Mouse (Mus musculus) kidney, embryonic 15.5 days (tissue): ENCODE data around the gene Ppp3ca. TPM values are rescaled to one million over a fixed set of nuclear protein-coding genes. Genes with fewer than 3 reads are reported as not detected.
A peak's percentile ranks its signal among the peaks of the same experiment; 100 is the strongest.

Experiments
- ATAC-seq: fragments of 200-750 bp; cut with Nextera tagmentation; replicated peaks from 2 replicates; pipeline ENCODE4 v1.8.0; 2017; ENCODE audit warnings: moderate TSS enrichment; ENCODE audit not compliant: low FRiP score
- H3K27ac ChIP-seq: fragments of 300-500 bp; sonication (generic); 2 replicates; pipeline ENCODE4 v1.5.1; 2015; ENCODE audit warnings: mild to moderate bottlenecking, inconsistent platforms
- H3K27me3 ChIP-seq: fragments of 300-500 bp; sonication (generic); 2 replicates; pipeline ENCODE4 v1.6.1; 2015; ENCODE audit warnings: inconsistent platforms
- H3K36me3 ChIP-seq: fragments of 300-500 bp; sonication (generic); 2 replicates; pipeline ENCODE4 v1.6.1; 2015; ENCODE audit warnings: inconsistent platforms
- H3K4me1 ChIP-seq: fragments of 300-500 bp; sonication (generic); 2 replicates; pipeline ENCODE4 v1.6.1; 2015; ENCODE audit warnings: inconsistent platforms
- H3K4me2 ChIP-seq: fragments of 300-500 bp; sonication (generic); 2 replicates; pipeline ENCODE4 v1.6.1; 2015; ENCODE audit warnings: moderate library complexity, mild to moderate bottlenecking, inconsistent platforms
- H3K4me3 ChIP-seq: fragments of 300-500 bp; sonication (generic); replicated peaks from 2 replicates; pipeline ENCODE4 v1.5.1; 2015; ENCODE audit warnings: mild to moderate bottlenecking, inconsistent platforms
- H3K9ac ChIP-seq: fragments of 300-500 bp; sonication (generic); 2 replicates; pipeline ENCODE4 v1.6.1; 2015; ENCODE audit warnings: mild to moderate bottlenecking, inconsistent platforms
- H3K9me3 ChIP-seq: fragments of 300-500 bp; sonication (generic); replicated peaks from 2 replicates; pipeline ENCODE4 v1.6.1; 2016; ENCODE audit warnings: inconsistent platforms
- WGBS: fragments of 180-500 bp; shearing (Covaris S2); methylation state at CpG from one replicate; pipeline ENCODE4 v1.1.7; 2015; ENCODE audit warnings: mixed read lengths; 5-methylcytosine and 5-hydroxymethylcytosine counted together
- polyA plus RNA-seq: library from polyadenylated mRNA; unstranded; fragments of >200 nt; fragmentation: Nextera tagmentation; extraction: Ambion mirVana; gene quantifications from 2 replicates; pipeline ENCODE4 v1.2.1, GENCODE M21; 2015

The Ppp3ca gene
- polyA plus RNA-seq, 1 experiment from 2014 or later, result 64.0 TPM

DNA sequence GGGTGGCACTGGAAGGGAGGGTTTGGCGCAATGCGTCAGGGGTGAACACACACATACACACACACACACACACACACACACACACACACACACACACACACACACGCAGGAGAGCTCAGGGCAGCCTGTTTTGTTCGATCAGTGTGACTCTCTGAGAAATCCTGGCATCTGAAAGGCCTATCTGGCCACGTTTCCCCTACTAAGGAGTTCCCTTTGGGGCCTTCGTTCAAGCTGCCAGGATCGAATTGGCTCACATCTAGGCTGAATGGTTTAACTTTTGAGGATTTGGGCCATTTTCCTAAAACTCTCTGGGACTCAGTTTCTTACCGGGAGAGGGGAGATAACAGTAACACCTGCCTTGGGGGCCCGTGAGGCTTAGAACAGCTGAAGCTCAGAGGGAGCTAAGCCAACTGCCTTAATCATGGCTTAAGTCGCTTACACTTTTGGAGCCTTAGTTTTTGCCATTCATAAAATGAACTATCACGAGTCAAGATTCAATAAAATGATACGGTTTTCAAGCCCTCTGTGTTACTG is 160.8 kb downstream of the Ppp3ca start:
- Histone ChIP-seq H3K27me3 (no peaks in the 10 kb centered on the region), H3K9ac (no peak overlapping the region)

DNA sequence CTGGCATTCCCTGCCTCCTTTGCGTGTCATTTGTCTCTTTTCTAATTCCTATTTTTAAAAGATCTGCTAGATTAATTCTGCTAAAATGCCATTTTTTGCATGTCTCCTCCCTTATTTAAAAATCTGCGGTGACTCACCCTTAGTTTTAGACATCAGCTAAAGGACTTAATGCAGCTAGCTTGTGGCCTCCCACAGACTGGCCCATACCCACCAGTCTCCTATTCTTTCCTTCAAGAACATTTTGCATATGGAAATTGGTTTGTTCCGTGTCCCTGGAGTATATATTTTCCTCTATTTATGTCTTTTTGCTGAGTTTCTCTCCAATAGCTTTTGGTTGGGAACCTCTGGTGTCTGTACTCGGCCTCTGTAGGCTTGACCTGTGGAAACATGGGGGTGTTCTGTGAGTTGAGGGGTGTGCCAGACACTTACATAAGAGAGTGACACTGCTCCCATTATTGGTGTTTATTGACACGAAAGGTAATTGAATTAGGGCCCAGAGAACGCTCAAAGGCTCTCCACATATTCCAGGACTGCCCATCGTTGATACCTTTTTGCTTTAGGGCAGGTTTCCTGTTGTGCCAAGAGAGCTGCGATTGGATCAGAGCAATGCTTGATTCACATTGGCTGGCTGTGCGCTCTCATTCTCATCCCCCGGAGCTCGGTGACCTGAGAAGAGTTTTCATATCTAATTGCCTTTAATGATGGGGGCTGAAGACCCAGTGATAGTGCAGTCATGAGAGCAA is 163.2 kb downstream of the Ppp3ca start:
- Histone ChIP-seq H3K9ac (no peak overlapping the region), H3K9me3 (no peaks in the 10 kb centered on the region), H3K27me3 (no peaks in the 10 kb centered on the region), H3K4me2 (peak overlapping the region; percentile 47), H3K36me3 (no peaks in the 10 kb centered on the region), H3K4me1 (peaks cover 44% of the 10 kb centered on the region), H3K27ac (peak overlapping the region; percentile 73; the same call in 1 of the 2 replicates), H3K4me3 (0 out of 2 replicates have a peak overlapping the region, but pooled peaks have one; percentile 2)
- no peak for ATAC-seq
- 40% methylated on average over 11 of the region's 11 CpGs for WGBS

More for the DNA sequence above, 160.8 kb downstream of the Ppp3ca start:
- Histone ChIP-seq H3K4me2 (no peak overlapping the region), H3K9me3 (no peaks in the 10 kb centered on the region), H3K4me3 (no peak overlapping the region), H3K27ac (no peak overlapping the region), H3K4me1 (peaks cover 36% of the 10 kb centered on the region), H3K36me3 (no peaks in the 10 kb centered on the region)
- no peak for ATAC-seq
- WGBS, result 85% methylated on average over 12 of the region's 12 CpGs

DNA sequence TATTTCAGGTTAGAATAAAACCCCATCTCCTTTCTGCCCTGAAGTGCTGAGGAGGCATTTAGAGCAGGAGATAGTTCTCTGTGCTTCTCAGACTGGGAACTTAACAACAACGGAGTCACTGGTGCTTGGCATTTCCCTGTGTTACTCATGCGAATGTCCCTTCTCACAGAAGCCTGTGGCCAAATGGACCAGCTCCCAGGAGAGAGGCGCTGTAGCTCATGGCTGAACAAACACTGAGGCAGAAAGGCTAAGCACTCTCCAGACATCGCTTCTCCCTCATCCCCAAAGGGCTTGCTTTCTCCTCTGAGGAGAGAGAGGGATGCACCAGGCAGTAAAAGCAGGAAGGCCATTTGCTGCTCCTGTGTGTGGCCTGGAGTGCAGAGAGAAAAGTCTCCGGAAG is 164.0 kb downstream of the Ppp3ca start:
- H3K27ac ChIP-seq, result peak overlapping the region; percentile 73
- WGBS, result 4% methylated on average over 5 of the region's 5 CpGs

DNA sequence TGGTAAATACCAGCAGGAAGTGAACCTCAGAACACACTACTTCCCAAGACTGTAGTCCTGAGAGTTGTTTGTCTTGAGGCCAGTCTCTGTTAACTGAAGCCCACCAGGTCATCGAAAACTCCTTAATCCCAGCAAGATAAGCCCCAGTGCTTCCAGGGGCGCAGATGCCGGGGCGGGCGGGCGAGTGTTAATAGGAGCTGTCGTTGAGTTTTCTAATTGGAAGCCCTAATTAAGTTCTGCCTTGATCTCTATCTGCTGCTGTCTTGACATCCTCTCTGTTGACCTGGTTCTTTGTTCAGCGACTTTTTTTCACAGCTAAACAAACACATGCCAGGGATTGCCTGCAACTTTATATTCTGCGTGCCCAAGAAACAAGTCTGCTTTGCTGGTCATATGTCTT is 165.9 kb downstream of the Ppp3ca start:
- Histone ChIP-seq H3K9me3 (no peaks in the 10 kb centered on the region), H3K4me2 (no peak overlapping the region), H3K4me1 (peaks cover 44% of the 10 kb centered on the region), H3K36me3 (no peaks in the 10 kb centered on the region), H3K9ac (no peak overlapping the region), H3K27me3 (no peaks in the 10 kb centered on the region), H3K27ac (0 out of 2 replicates have a peak overlapping the region, but pooled peaks have one; percentile 32), H3K4me3 (no peak overlapping the region)
- peak; percentile 57 for ATAC-seq
- WGBS, result 39% methylated on average over 9 of the region's 9 CpGs

More for the DNA sequence above, 164.0 kb downstream of the Ppp3ca start:
- Histone ChIP-seq H3K4me1 (peaks cover 44% of the 10 kb centered on the region), H3K36me3 (no peaks in the 10 kb centered on the region), H3K4me3 (0 out of 2 replicates have a peak overlapping the region, but pooled peaks have one; percentile 2), H3K27me3 (no peaks in the 10 kb centered on the region), H3K9ac (no peak overlapping the region), H3K9me3 (no peaks in the 10 kb centered on the region), H3K4me2 (peak overlapping the region; percentile 47)
- ATAC-seq, result peak; percentile 79

DNA sequence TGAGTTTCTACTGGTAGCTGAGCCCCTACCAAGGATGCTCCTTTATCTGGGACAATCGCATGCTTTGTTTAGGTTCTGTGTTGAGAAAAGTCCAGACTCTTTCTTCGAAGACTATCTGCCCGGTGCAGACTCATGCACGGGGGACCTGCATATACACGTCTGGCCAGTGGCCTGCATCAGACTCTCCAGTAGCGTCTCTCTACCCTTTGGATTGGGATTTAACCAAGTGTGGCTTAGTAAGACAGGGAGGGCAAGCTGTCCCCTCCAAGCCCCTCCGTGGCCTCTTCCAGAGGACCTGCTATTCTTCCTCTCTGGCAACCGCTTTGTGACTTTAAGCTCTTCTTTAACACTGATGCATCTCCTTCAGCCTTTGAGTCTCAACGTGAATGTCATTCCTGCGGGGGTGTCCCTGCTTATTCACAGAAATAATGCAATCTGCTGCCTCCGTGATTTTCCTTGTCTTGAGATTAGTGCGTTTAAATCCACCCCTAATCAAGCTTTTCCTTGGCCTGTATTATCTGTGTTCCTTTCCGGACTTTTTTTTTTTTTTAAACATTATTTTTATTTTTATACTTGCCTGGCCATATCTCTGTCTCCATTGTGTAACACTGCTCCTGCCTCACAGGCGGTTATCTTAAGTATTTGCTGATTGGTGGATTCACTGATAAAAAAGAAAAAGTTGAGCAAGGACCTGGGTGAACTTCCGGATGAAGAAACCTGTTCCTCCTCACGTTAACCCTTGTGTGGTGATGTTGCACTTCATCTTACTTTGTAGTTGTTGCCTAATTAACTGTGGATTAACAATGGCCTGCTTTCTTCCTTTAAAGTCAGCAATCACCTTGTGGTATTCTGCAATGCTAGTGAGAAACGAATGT is 166.6 kb downstream of the Ppp3ca start:
- no peak overlapping the region for H3K4me2 ChIP-seq
- H3K9me3 ChIP-seq, result no peaks in the 10 kb centered on the region
- no peak overlapping the region for H3K4me3 ChIP-seq
- 0 out of 2 replicates have a peak overlapping the region, but pooled peaks have one; percentile 32 for H3K27ac ChIP-seq
- no peaks in the 10 kb centered on the region for H3K27me3 ChIP-seq
- no peak overlapping the region for H3K9ac ChIP-seq
- ATAC-seq, result 0 out of 2 replicates have a peak, but pooled peaks have one; percentile 24
- H3K36me3 ChIP-seq, result no peaks in the 10 kb centered on the region
- 61% methylated on average over 17 of the region's 17 CpGs for WGBS
- H3K4me1 ChIP-seq, result peaks cover 41% of the 10 kb centered on the region

DNA sequence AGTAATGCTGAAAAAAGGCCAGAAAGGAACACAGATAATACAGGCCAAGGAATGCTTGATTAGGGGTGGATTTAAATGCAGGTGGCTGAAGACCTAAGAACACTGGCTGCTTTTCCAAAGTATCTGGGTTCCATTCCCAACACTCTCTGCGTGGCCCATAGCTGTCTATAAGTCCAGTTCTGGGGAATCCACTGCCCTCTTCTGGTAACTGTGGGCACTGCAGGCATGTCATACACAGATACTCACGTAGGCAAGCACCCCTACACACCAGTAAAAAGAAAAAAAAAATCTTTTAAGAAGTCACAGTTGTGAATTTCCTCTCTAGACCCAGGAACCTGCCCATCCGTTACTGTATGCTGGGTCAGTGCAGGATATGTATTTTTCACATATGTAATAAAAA is 167.7 kb downstream of the Ppp3ca start:
- ATAC-seq, result no peak
- no peak overlapping the region for H3K9ac ChIP-seq
- no peaks in the 10 kb centered on the region for H3K36me3 ChIP-seq
- no peak overlapping the region for H3K4me3 ChIP-seq
- no peaks in the 10 kb centered on the region for H3K9me3 ChIP-seq
- 89% methylated on average over 3 of the region's 3 CpGs for WGBS
- no peak overlapping the region for H3K27ac ChIP-seq
- H3K4me1 ChIP-seq, result peaks cover 37% of the 10 kb centered on the region
- no peaks in the 10 kb centered on the region for H3K27me3 ChIP-seq
- H3K4me2 ChIP-seq, result no peak overlapping the region

DNA sequence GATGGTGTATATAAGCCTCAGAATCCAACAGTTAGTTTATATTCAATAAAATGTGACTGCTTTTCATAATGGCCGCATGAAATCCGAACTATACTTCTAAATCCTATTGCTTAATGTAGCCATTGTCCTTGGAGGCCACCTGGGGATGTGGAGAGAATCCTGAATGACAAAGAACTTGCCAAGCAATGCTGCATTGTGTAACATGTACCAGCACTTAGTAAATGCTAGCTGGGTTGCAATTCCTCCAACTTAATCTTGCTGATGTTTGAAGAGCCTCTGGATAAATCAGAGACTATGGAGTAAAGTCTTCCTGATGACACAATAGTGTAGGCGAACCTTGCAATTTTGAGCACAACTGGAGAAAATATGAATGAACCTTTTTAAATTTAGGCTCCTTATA is 171.4 kb downstream of the Ppp3ca start:
- no peak overlapping the region for H3K4me3 ChIP-seq
- 88% methylated on average over 3 of the region's 3 CpGs for WGBS

DNA sequence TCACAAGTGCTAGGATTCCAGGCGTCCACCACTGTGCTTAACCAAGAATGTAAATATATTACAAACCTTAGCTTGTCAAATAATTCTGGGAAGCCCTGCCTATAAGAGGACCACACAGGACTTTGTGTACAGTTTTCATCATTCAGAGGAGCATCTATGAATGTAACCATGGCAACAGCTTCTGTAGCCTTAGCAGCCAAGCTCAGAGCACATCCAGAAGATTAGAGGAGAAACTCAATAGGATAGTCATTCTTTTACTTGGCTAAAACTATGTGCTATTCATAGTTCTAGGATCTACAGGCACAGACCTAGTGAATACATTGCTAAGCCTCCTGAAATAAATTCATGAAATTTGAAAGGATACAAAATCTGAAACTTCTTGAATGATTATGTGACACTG is 172.5 kb downstream of the Ppp3ca start:
- Histone ChIP-seq H3K27ac (no peak overlapping the region), H3K9ac (no peak overlapping the region), H3K4me2 (no peak overlapping the region), H3K4me3 (no peak overlapping the region), H3K27me3 (no peaks in the 10 kb centered on the region), H3K4me1 (no peaks in the 10 kb centered on the region), H3K36me3 (no peaks in the 10 kb centered on the region), H3K9me3 (no peaks in the 10 kb centered on the region)
- ATAC-seq, result no peak
- 93% methylated on average over 1 of the region's 1 CpGs for WGBS

More for the DNA sequence above, 171.4 kb downstream of the Ppp3ca start:
- Histone ChIP-seq H3K9me3 (no peaks in the 10 kb centered on the region), H3K9ac (no peak overlapping the region), H3K27me3 (no peaks in the 10 kb centered on the region), H3K36me3 (no peaks in the 10 kb centered on the region), H3K4me2 (no peak overlapping the region), H3K27ac (no peak overlapping the region), H3K4me1 (peaks cover 3% of the 10 kb centered on the region)
- no peak for ATAC-seq

DNA sequence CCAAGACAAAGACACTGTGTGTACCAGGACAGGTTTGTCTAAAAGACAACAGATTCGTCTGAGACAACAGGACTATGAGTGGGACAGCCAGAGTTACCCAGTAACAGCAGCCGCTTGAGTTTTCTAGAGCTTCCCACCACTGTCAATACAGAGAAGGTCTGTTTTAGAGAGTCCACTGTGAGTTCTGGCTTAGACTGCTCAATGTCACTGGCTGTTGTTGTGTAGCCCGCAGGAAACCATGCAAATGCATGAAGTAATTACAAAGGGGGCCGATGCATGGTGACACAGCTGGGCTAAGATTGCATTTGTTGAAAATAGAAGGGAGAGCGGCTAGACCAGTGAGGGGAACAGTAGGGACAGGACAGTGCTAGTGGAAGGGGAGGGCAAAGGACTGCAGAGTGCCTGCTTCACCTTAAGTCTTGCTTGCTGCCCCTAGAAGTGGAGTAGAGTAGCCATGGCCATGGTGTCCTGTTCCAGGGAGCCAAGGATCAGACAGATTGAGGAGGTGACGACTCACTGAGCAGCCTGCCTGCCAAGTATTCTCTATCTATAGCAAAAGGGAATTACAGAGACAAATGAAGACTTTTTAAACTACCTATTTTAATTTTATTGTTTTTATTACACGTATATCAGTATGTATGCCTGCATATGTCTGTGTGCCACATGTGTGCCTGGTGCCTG is 174.0 kb downstream of the Ppp3ca start:
- Histone ChIP-seq H3K36me3 (no peaks in the 10 kb centered on the region), H3K27ac (no peak overlapping the region), H3K27me3 (no peaks in the 10 kb centered on the region), H3K9me3 (no peaks in the 10 kb centered on the region), H3K9ac (no peak overlapping the region), H3K4me1 (no peaks in the 10 kb centered on the region), H3K4me3 (no peak overlapping the region), H3K4me2 (no peak overlapping the region)
- no peak for ATAC-seq
- 85% methylated on average over 7 of the region's 7 CpGs for WGBS

DNA sequence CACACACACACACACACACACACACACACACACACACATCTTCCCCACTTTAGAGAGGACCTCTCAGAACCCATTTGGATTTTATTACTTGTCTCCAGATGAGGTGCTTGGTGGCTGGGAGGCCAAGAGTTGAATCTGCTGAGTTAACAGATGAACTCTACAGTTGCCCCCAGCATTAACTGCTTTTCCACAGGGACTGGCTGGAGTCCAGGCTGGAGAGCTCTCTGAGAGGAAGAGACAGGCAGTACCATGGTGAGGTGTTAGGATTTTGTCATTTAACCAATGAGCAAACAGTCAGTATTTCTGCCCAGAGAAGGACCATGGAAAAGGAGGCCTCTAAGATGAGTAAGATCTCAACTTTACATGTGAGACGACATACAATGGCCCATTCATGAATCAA is 179.1 kb downstream of the Ppp3ca start:
- ATAC-seq, result no peak
- H3K9ac ChIP-seq, result no peak overlapping the region
- no peaks in the 10 kb centered on the region for H3K36me3 ChIP-seq
- no peak overlapping the region for H3K27ac ChIP-seq
- no peak overlapping the region for H3K4me2 ChIP-seq
- no peaks in the 10 kb centered on the region for H3K4me1 ChIP-seq
- H3K27me3 ChIP-seq, result no peaks in the 10 kb centered on the region
- WGBS, result 97% methylated on average over 1 of the region's 1 CpGs
- no peaks in the 10 kb centered on the region for H3K9me3 ChIP-seq
- H3K4me3 ChIP-seq, result no peak overlapping the region

DNA sequence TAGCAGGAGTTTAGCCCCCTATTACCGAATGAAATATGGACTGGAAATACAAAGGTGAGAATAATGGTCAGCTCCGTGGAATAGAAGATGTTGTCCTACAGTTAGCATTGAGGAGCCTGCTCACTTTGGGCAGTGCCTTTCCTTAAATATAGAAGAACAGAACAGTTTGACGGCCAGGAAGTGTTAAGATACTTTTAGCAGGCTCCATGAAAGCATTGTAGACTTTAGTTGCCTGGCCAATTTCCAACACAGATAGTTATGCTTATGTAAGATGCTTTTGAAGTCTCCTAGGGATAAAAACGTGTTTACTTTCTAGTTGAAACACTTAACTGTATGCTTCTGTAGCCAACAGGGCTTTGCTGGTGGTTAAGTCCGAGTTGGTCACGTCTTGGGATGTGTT is 183.0 kb downstream of the Ppp3ca start:
- Histone ChIP-seq H3K27me3 (no peaks in the 10 kb centered on the region), H3K4me3 (no peak overlapping the region), H3K9ac (no peak overlapping the region), H3K27ac (no peak overlapping the region), H3K4me2 (no peak overlapping the region), H3K4me1 (no peaks in the 10 kb centered on the region), H3K36me3 (no peaks in the 10 kb centered on the region), H3K9me3 (no peaks in the 10 kb centered on the region)
- no peak for ATAC-seq
- WGBS, result 83% methylated on average over 6 of the region's 6 CpGs
